Mouse (Mus musculus) kidney, adult 18-20 months (tissue): ENCODE measurements around the gene Fbxl13.
"Not testable (repeated sequence)": the region's sequence is repeated elsewhere in the genome, so short reads cannot be mapped to it uniquely, and the experiment has no call there.

Source experiments
- DNase-seq: peaks from one replicate; pipeline ENCODE4 v3.0.0; 2021

The Fbxl13 gene

DNA sequence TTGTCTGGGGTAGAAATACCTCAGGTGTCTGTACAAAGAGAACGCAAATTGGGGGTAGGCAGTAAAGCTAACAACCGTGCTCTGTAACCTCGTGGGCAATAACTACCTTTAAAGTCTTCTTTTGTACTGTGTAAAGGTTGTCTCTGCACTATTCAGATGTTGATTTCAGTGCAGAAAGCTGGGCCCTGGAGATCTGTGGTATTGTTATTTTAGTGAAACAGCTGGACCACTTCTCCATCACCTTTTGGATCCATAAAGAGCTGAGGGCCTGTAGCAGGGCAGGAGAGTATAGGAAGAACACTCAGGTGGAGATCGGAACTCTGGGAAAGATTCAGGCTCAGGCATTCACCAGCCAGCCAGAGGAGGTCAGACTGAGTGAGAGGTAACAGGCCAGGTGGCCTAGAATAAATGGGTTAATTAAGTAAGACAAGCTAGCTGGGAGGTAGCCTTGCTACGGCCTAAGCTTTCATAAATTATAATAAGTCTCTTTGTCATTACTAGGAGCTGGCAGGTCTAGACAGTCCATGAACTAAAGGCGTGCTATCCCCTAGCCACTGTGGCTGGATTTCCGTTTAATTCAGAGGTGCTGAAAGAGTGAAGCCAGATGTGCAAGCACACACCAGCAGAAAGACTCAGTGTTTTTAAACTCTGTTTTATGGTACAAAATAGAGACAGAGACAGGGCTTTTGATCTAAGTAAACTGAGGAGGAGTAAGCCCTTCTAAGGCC, 6.6 kb upstream of the Fbxl13 start:
- DNase-seq: no peak

GRCm38 (mm10) chr5:21650736-21651135, 5.3 kb upstream of the Fbxl13 start:
- no peak for DNase-seq

- DNase-seq: no peak
Measured at GRCm38 (mm10) chr5:21646133-21646491, 678 bp upstream of the Fbxl13 start.

DNA sequence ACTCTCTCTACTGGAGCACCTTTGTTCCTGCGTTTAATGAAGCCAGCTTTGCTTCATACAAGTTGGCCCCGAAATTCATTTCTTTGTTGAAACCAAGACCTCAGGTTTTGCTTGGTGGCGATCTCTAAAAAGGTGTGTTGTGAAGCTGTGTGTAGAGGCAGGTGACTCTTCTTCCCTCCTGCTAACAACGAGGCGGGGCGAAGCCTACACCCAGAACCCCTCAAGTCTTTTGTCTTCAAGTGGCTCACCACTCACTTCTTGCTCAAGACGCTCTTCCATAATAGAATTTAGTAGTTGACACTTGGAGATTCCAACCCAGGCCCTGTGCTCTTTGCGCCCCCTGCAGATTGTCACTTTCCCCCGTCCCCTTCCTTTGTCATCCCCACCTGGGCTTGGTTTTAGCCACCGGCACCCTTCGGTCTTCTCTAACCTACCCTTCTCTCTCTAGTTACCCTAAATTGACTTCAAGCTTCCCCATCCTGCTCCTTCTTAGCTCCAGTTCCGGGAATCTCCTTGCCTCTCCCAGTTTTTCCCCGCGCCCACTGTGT, 469 bp downstream of the Fbxl13 start:
- no peak for DNase-seq

GRCm38 (mm10) chr5:21643606-21644005, 1.8 kb downstream of the Fbxl13 start:
- no peak for DNase-seq

DNA sequence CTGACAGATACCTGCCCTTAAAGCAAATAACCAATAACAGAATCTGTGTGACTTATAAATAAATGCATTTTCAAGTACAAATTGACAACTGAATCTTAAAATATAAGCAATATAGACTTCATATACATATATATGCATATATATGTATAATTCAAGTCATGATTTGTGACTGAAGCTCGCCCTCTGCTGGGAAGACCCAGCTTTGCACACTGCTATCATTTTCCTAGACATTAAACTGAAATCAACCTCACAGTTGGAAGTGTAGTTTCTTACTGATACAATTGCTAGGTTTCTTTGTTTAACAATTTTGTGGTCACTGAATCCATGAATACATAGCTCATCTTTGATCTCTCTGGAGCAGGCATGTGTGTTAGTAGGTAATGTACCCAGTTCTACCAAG, 4.5 kb downstream of the Fbxl13 start:
- DNase-seq: peak; percentile 13

- DNase-seq: no peak
Measured at GRCm38 (mm10) chr5:21625916-21626315, 19.5 kb downstream of the Fbxl13 start.

DNA sequence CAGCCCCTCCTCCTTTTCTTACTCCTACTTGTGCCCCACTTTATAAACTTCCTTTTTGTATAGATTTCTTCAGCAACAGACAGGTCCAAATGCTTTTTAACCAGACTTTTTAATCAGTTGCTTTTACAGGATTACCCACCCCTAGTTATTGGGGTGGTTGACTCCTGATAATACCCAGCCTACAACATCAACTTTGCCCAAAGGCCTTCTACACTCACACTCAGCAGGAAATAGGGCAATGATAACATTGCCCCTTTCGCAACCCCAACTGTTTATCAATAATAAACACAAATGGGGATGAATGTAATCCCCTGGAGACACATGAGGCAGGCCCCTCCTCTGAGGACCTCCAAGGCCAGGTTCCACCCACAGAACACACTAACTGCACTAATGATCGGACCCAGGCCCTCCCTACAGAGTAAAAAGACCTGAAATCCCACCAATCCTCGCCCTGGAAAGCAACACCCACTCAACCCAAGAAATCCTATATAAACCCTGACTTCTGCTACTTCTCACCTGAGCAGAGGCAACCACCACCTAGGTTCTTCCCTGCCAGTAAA, 28.9 kb downstream of the Fbxl13 start:
- no peak for DNase-seq

GRCm38 (mm10) chr5:21614299-21614698, 31.1 kb downstream of the Fbxl13 start:
- DNase-seq: not testable (repeated sequence)

DNA sequence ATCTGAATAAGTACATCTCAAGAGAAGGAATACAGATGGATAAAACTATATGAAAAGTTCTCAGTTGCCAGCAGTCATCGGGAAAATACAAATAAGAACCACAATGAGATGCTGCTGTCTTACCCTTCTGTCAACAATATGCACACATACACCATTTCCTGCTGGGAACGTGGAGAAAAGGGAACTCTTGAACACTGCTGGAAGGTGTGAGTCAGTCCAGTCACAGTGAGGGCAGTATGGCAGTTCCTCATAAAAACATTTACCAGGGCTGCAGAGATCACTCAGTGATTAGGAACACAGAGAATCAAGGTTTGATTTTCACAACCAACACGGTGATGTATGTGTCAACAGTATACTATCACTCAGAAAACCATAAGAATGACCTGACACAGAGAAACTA, 34.4 kb downstream of the Fbxl13 start:
- no peak for DNase-seq

GRCm38 (mm10) chr5:21608311-21609304, 36.8 kb downstream of the Fbxl13 start:
- DNase-seq: no peak

- no peak for DNase-seq
Measured at GRCm38 (mm10) chr5:21605936-21606335, 39.5 kb downstream of the Fbxl13 start.

DNA sequence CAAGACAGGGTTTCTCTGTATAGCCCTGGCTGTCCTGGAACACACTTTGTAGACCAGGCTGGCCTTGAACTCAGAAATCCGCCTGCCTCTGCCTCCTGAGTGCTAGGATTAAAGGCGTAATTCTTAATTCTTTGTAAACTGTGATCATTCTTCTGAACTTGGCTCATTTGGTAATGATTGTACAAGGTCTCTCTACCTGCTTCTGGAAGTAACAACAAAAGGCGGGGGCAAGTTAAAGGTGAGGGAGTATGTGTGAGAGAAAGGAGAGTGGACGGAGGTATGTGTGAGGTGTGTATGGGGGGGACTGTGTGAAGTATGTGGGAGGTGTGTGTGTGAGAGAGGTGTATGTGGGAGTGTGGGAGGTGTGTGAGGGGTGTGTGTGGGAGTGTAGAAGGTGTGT, 45.5 kb downstream of the Fbxl13 start:
- DNase-seq: no peak

DNA sequence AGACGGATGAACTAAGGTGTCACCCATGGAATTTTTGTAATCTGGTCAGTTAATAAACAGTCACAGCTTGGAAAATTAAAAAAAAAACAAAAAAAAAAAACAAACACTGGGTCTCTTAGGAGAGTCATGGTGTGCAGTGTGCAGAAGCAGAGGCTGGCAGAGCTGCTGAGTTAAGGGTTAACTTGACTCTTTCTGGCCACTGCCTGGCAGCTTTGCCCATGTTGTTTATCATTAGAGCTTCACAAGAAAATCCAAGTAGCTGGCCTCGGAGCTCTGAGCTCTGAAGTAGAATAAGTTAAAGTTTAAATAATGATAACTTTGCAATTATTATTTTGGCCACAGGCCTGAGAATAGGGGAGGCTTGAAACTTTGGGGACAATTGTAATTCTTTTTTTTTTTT, 45.9 kb downstream of the Fbxl13 start:
- DNase-seq: peak; percentile 8

DNA sequence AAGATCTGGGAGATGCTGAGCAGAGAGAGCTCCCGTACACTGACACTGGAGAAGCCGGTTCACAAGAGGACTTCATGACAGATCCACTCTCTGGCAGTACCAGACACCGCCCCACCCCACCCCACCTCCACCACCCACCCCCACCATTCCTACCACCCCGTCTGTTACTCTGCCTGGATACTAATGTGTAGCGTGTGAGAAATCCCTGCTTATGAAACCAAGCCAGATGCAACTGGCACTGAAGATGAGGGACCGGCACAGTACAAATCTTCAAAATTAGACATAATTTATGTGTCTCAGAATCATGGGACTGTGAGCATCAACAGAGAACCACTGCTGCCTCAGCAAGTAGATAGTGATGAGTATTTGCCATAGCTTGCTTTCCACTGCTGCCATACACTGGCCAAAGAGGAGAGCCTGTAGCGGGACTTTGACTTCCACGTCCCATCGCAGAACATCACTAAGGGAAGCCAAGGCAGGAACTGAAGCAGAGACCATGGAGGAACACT, 52.2 kb downstream of the Fbxl13 start:
- no peak for DNase-seq

GRCm38 (mm10) chr5:21592106-21592505, 53.3 kb downstream of the Fbxl13 start:
- no peak for DNase-seq

DNA sequence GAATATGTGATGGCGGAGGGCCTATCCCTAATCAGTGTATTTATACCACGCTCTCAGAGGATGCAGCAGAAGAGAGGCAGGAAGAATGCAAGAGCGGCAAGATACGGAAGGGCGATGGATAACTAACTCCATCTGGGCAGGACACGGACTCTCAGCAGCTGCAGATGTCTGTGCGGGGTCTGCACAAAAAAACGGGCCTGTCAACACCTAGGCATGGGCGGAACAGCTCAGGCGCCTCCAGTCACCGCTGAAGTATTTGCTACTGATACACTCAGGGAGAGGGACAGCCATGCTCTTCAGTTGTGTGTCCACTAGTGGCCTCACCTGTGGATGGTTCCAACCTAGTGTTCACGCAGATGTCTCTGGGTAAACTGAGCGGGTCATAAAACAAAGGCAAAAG, 57.2 kb downstream of the Fbxl13 start:
- DNase-seq: no peak

- DNase-seq: no peak
Measured at GRCm38 (mm10) chr5:21587683-21588082, 57.8 kb downstream of the Fbxl13 start.

- DNase-seq: peak; percentile 43
Measured at GRCm38 (mm10) chr5:21586763-21587162, 58.7 kb downstream of the Fbxl13 start.

GRCm38 (mm10) chr5:21578136-21578535, 67.3 kb downstream of the Fbxl13 start:
- no peak for DNase-seq

DNA sequence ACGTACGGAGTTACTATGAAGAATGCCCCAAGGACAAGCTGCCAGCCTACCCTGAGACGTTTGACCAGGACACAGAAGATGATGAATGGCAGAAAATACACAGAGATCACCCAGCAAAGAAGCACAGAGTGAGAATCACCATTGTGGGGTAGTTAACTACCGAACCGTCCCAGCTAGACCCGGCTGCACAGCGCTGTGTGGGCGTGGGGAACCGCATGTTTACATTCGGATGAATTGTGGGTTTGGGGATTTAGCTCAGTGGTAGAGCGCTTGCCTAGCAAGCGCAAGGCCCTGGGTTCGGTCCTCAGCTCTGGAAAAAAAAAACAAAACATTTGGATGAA, 70.3 kb downstream of the Fbxl13 start:
- DNase-seq: no peak

DNA sequence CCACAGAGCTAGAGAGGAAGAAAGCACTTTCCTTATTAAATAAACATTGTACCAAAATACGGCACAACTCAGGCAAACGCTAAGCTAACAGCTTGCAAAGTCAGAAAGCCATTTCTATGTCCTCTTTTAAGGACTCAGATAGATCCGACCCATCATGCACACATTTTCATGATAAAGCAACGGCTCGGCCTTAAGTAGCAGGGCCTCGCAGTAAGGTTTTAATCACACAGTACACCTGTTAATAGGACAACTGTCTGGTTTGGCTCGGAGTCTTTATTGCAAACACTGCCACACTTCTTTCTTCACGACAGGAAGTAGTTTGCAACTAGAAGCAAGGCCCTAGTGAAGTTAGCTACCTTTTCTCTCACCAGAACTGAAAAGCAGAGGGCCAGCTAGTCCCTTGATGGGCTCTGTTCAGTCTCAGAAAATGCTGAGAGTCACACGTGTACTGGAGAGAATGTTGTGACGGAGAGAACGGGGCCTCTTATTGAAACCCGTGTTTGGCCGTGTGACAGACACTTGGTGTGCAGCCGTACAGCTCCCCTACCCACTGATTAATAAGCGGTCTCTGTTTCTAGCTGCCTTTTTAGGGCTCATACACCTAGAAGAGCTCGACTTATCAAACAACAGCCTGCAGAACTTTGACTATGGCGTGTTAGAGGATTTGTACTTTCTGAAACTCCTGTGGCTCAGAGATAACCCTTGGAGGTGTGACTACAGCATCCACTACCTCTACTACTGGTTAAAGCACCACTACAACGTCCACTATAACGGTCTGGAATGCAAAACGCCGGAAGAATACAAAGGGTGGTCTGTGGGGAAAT, 70.8 kb downstream of the Fbxl13 start:
- DNase-seq: no peak
